Mouse (Mus musculus) neural tube, embryonic 11.5 days (tissue): ENCODE measurements around the gene Reck. TPM values are rescaled to one million over a fixed set of nuclear protein-coding genes. Genes with fewer than 3 reads are reported as not detected.
A peak's percentile ranks its signal among the peaks of the same experiment; 100 is the strongest.

ENCODE experiments used
- ATAC-seq: fragments of 200-750 bp; cut with Nextera tagmentation; 2 replicates; pipeline ENCODE4 v1.8.0; 2017; ENCODE audit warnings: moderate number of reproducible peaks, mild to moderate bottlenecking, moderate TSS enrichment, moderate library complexity; ENCODE audit not compliant: insufficient read depth, low FRiP score, low TSS enrichment
- DNase-seq: peaks from one replicate; pipeline ENCODE4 v3.0.0-alpha.2; 2015; ENCODE audit warnings: low spot score
- H3K27ac ChIP-seq: fragments of 300-500 bp; sonication (generic); 2 replicates; pipeline ENCODE4 v1.5.1; 2014; ENCODE audit warnings: low read depth, mild to moderate bottlenecking, low read length
- H3K27me3 ChIP-seq: fragments of 300-500 bp; sonication (generic); 2 replicates; pipeline ENCODE4 v1.6.1; 2014; ENCODE audit warnings: mild to moderate bottlenecking, low read length, mixed read lengths; ENCODE audit not compliant: control insufficient read depth, insufficient read depth
- H3K36me3 ChIP-seq: fragments of 300-500 bp; sonication (generic); 2 replicates; pipeline ENCODE4 v1.6.1; 2014; ENCODE audit warnings: mild to moderate bottlenecking, low read length, moderate library complexity, mixed read lengths; ENCODE audit not compliant: control insufficient read depth, insufficient read depth
- H3K4me1 ChIP-seq: fragments of 300-500 bp; sonication (generic); 2 replicates; pipeline ENCODE4 v1.6.1; 2014; ENCODE audit warnings: low read length, mixed read lengths; ENCODE audit not compliant: control insufficient read depth, insufficient read depth
- H3K4me2 ChIP-seq: fragments of 300-500 bp; sonication (generic); 2 replicates; pipeline ENCODE4 v1.6.1; 2014; ENCODE audit warnings: low read depth, mild to moderate bottlenecking, moderate library complexity
- H3K4me3 ChIP-seq: fragments of 300-500 bp; sonication (generic); 2 replicates; pipeline ENCODE4 v1.5.1; 2014; ENCODE audit warnings: low read depth, low read length
- H3K9ac ChIP-seq: fragments of 300-500 bp; sonication (generic); 2 replicates; pipeline ENCODE4 v1.6.1; 2014; ENCODE audit warnings: mild to moderate bottlenecking, low read length
- H3K9me3 ChIP-seq: fragments of 300-500 bp; sonication (generic); 2 replicates; pipeline ENCODE4 v1.6.1; 2016; ENCODE audit warnings: low read length; ENCODE audit not compliant: control insufficient read depth
- WGBS: fragments of 180-500 bp; shearing (Covaris S2); extraction: QIAGEN DNeasy Blood & Tissue Kit; methylation state at CpG from one replicate; pipeline ENCODE4 v1.1.7; 2014; 5-methylcytosine and 5-hydroxymethylcytosine counted together
- polyA plus RNA-seq: library from polyadenylated mRNA; unstranded; fragments of >200 nt; fragmentation: Nextera tagmentation; extraction: Ambion mirVana; gene quantifications from 2 replicates; pipeline ENCODE4 v1.2.1, GENCODE M21; 2014

Reck gene
- polyA plus RNA-seq, 1 experiment from 2014 or later: 15.9 TPM

GRCm38 (mm10) chr4:43884196-43884595 is 8.9 kb downstream of the Reck start:
- Histone ChIP-seq H3K9ac (no peak overlapping the region), H3K9me3 (no peaks in the 10 kb centered on the region), H3K36me3 (no peaks in the 10 kb centered on the region), H3K4me3 (no peak overlapping the region), H3K27me3 (no peaks in the 10 kb centered on the region), H3K27ac (no peak overlapping the region), H3K4me1 (no peaks in the 10 kb centered on the region), H3K4me2 (no peak overlapping the region)
- no peak for ATAC-seq
- no peak for DNase-seq
- 41% methylated on average over 4 of the region's 4 CpGs for WGBS

GRCm38 (mm10) chr4:43891247-43891646 is 15.9 kb downstream of the Reck start:
- no peak overlapping the region for H3K4me2 ChIP-seq
- no peak overlapping the region for H3K9ac ChIP-seq
- ATAC-seq (no peak), DNase-seq (no peak)
- no peak overlapping the region for H3K4me3 ChIP-seq
- H3K27me3 ChIP-seq: no peaks in the 10 kb centered on the region
- WGBS: 87% methylated on average over 3 of the region's 3 CpGs
- H3K36me3 ChIP-seq: no peaks in the 10 kb centered on the region
- H3K27ac ChIP-seq: no peak overlapping the region
- no peaks in the 10 kb centered on the region for H3K4me1 ChIP-seq
- no peaks in the 10 kb centered on the region for H3K9me3 ChIP-seq

- no peaks in the 10 kb centered on the region for H3K9me3 ChIP-seq
- H3K4me1 ChIP-seq: no peaks in the 10 kb centered on the region
- 0 out of 2 replicates have a peak, but pooled peaks cover 3% of the 10 kb centered on the region for H3K36me3 ChIP-seq
- no peak overlapping the region for H3K4me3 ChIP-seq
- H3K27me3 ChIP-seq: no peaks in the 10 kb centered on the region
- ATAC-seq (no peak), DNase-seq (no peak)
- no peak overlapping the region for H3K27ac ChIP-seq
- no peak overlapping the region for H3K4me2 ChIP-seq
- H3K9ac ChIP-seq: no peak overlapping the region
Measured at GRCm38 (mm10) chr4:43897209-43897608, 21.9 kb downstream of the Reck start.

- no peaks in the 10 kb centered on the region for H3K9me3 ChIP-seq
- H3K9ac ChIP-seq: no peak overlapping the region
- 71% methylated on average over 8 of the region's 8 CpGs for WGBS
- H3K4me1 ChIP-seq: no peaks in the 10 kb centered on the region
- no peaks in the 10 kb centered on the region for H3K27me3 ChIP-seq
- H3K27ac ChIP-seq: no peak overlapping the region
- 0 out of 2 replicates have a peak, but pooled peaks cover 3% of the 10 kb centered on the region for H3K36me3 ChIP-seq
- DNase-seq (no peak), ATAC-seq (no peak)
- no peak overlapping the region for H3K4me3 ChIP-seq
- H3K4me2 ChIP-seq: no peak overlapping the region
Measured at GRCm38 (mm10) chr4:43899197-43899596, 23.9 kb downstream of the Reck start.

- H3K4me2 ChIP-seq: no peak overlapping the region
- H3K36me3 ChIP-seq: no peaks in the 10 kb centered on the region; the same call in 1 of the 2 replicates
- H3K27me3 ChIP-seq: no peaks in the 10 kb centered on the region
- H3K9me3 ChIP-seq: no peaks in the 10 kb centered on the region
- H3K4me3 ChIP-seq: no peak overlapping the region
- no peak overlapping the region for H3K9ac ChIP-seq
- DNase-seq (no peak), ATAC-seq (no peak)
- WGBS: 81% methylated on average over 7 of the region's 7 CpGs
- no peaks in the 10 kb centered on the region for H3K4me1 ChIP-seq
- no peak overlapping the region for H3K27ac ChIP-seq
Measured at GRCm38 (mm10) chr4:43903690-43904089, 28.4 kb downstream of the Reck start.

- Histone ChIP-seq H3K4me1 (no peaks in the 10 kb centered on the region), H3K36me3 (peaks cover 5% of the 10 kb centered on the region), H3K27me3 (no peaks in the 10 kb centered on the region), H3K4me2 (no peak overlapping the region), H3K9ac (no peak overlapping the region), H3K9me3 (no peaks in the 10 kb centered on the region), H3K27ac (no peak overlapping the region), H3K4me3 (no peak overlapping the region)
- no peak for ATAC-seq
- DNase-seq: peak; percentile 45
- 33% methylated on average over 6 of the region's 6 CpGs for WGBS
Measured at GRCm38 (mm10) chr4:43906443-43906842, 31.1 kb downstream of the Reck start.

GRCm38 (mm10) chr4:43918221-43918620 is 42.9 kb downstream of the Reck start:
- Histone ChIP-seq H3K27ac (no peak overlapping the region), H3K9ac (no peak overlapping the region), H3K27me3 (no peaks in the 10 kb centered on the region), H3K36me3 (peaks cover 3% of the 10 kb centered on the region; the same call in 1 of the 2 replicates), H3K4me2 (no peak overlapping the region), H3K9me3 (no peaks in the 10 kb centered on the region), H3K4me1 (no peaks in the 10 kb centered on the region), H3K4me3 (no peak overlapping the region)
- WGBS: 95% methylated on average over 5 of the region's 5 CpGs
- no peak for DNase-seq
- no peak for ATAC-seq

- Histone ChIP-seq H3K36me3 (peaks cover 3% of the 10 kb centered on the region; the same call in 1 of the 2 replicates), H3K9ac (no peak overlapping the region), H3K4me2 (no peak overlapping the region), H3K4me1 (no peaks in the 10 kb centered on the region), H3K27ac (no peak overlapping the region), H3K4me3 (no peak overlapping the region), H3K27me3 (no peaks in the 10 kb centered on the region), H3K9me3 (no peaks in the 10 kb centered on the region)
- 94% methylated on average over 1 of the region's 1 CpGs for WGBS
- DNase-seq (no peak), ATAC-seq (no peak)
Measured at GRCm38 (mm10) chr4:43920602-43921001, 45.3 kb downstream of the Reck start.

GRCm38 (mm10) chr4:43925125-43925524 is 49.8 kb downstream of the Reck start:
- Histone ChIP-seq H3K27ac (no peak overlapping the region), H3K27me3 (no peaks in the 10 kb centered on the region), H3K9me3 (no peaks in the 10 kb centered on the region), H3K4me1 (no peaks in the 10 kb centered on the region), H3K4me3 (no peak overlapping the region), H3K36me3 (peaks cover 5% of the 10 kb centered on the region), H3K9ac (no peak overlapping the region), H3K4me2 (no peak overlapping the region)
- WGBS: 88% methylated on average over 6 of the region's 6 CpGs
- ATAC-seq (no peak), DNase-seq (no peak)
